Mouse (Mus musculus) lung, postnatal 4 days (tissue): ENCODE data around the gene Snx21.
A peak's percentile ranks its signal among the peaks of the same experiment; 100 is the strongest.

ENCODE experiments used
- DNase-seq, 2 experiments: peaks; one replicate each; pipeline ENCODE4 v3.0.0; 2021

Snx21 gene

GRCm38 (mm10) chr2:164832032-164832747 is 46.6 kb downstream of the Snx21 start:
- DNase-seq: no peak

GRCm38 (mm10) chr2:164832748-164833301 is 47.2 kb downstream of the Snx21 start, which contains the start of gene Ctsa:
TSS of gene Ctsa (plus strand) at chr2:164832873.
- DNase-seq: peak; percentile 87

- peak; percentile 92 to 93 for DNase-seq
Observed at GRCm38 (mm10) chr2:164833314-164833959, 47.8 kb downstream of the Snx21 start, which contains the start of gene Neurl2. TSS of gene Neurl2 (minus strand) at chr2:164833456.

DNA sequence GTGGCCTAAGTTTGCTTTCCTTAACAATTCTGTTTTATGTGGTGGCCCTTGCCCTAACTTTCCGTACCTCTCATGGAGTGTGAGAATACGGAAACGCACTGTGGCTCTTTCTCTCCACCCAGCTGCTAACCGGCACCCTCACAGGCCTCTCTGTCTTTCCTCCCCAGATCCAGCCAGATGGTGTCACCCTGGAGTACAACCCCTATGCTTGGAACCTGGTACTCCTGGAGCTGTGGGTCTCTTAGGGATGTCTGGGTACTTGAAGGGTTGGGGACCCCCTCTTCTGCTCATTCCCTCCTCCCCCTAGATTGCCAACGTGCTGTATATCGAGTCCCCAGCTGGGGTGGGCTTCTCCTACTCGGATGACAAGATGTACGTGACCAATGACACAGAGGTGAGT is 48.9 kb downstream of the Snx21 start:
- peak in 1 of 2 experiments; percentile 26 for DNase-seq

DNA sequence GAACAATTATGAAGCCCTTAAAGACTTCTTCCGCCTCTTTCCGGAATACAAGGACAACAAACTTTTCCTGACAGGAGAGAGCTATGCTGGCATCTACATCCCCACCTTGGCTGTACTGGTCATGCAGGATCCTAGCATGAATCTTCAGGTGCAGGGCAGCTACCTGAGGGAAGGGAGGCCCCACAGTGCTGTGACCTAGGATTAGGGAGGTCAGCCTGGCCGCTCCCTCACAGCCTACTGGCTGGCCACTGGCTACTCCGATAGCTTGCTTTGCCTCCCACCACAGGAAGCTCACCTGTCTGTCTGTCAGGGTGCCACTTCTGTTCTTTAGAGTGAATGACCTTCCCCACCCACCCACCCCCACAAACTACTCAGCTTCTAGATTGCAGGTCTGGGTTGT is 49.5 kb downstream of the Snx21 start:
- peak in 1 of 2 experiments; percentile 20 for DNase-seq
